Mouse (Mus musculus) thymus, adult 2 months (tissue): ENCODE data around the gene Adcy2. TPM values are rescaled to one million over a fixed set of nuclear protein-coding genes. Genes with fewer than 3 reads are reported as not detected.

Experiments used
- DNase-seq: peaks from one replicate; pipeline ENCODE4 v3.0.0; 2021
- H3K27ac ChIP-seq: fragments of 200-500 bp; 2 replicates; pipeline ENCODE4 v1.5.1; 2012; ENCODE audit warnings: low read length, control low read depth; ENCODE audit not compliant: control insufficient read depth, insufficient read depth
- H3K27me3 ChIP-seq: fragments of 200-500 bp; 2 replicates; pipeline ENCODE4 v1.6.1; 2012; ENCODE audit warnings: mild to moderate bottlenecking, low read length, moderate library complexity, mixed read lengths; ENCODE audit not compliant: control insufficient read depth, insufficient read depth
- H3K36me3 ChIP-seq: fragments of 200-500 bp; 2 replicates; pipeline ENCODE4 v1.6.1; 2012; ENCODE audit warnings: mild to moderate bottlenecking, low read length, moderate library complexity; ENCODE audit not compliant: control insufficient read depth, insufficient read depth
- H3K4me1 ChIP-seq: fragments of 200-500 bp; replicated peaks from 2 replicates; pipeline ENCODE4 v1.6.1; 2012; ENCODE audit warnings: low read length; ENCODE audit not compliant: control insufficient read depth, insufficient read depth
- H3K4me3 ChIP-seq: fragments of 200-500 bp; 2 replicates; pipeline ENCODE4 v1.5.1; 2012; ENCODE audit warnings: mild to moderate bottlenecking, low read length, control low read depth, moderate library complexity; ENCODE audit not compliant: control insufficient read depth, insufficient read depth
- CTCF ChIP-seq: fragments of 200-500 bp; IDR thresholded peaks from 2 replicates; pipeline ENCODE4 v1.5.1; 2012; ENCODE audit warnings: mild to moderate bottlenecking, control low read depth, low read length, moderate library complexity, borderline replicate concordance; ENCODE audit not compliant: control insufficient read depth, poor library complexity, insufficient read depth; ENCODE audit errors: extremely low read depth
- POLR2A ChIP-seq: fragments of 200-500 bp; IDR thresholded peaks from 2 replicates; pipeline ENCODE4 v1.6.1; 2012; ENCODE audit warnings: mild to moderate bottlenecking, low read length, control low read depth, moderate library complexity; ENCODE audit not compliant: control insufficient read depth, poor library complexity, insufficient read depth; ENCODE audit errors: extremely low read depth
- WGBS: fragments of 180-500 bp; shearing (Covaris S2); methylation state at CpG from one replicate; pipeline ENCODE4 v1.1.7; 2018; 5-methylcytosine and 5-hydroxymethylcytosine counted together
- polyA plus RNA-seq: library from polyadenylated mRNA; depleted of rRNA; stranded (reverse); fragments of >200 nt; gene quantifications from 2 replicates; pipeline ENCODE4 v1.2.3, GENCODE M21; 2012

Adcy2 gene
- polyA plus RNA-seq, 1 experiment: 0.55 TPM

DNA sequence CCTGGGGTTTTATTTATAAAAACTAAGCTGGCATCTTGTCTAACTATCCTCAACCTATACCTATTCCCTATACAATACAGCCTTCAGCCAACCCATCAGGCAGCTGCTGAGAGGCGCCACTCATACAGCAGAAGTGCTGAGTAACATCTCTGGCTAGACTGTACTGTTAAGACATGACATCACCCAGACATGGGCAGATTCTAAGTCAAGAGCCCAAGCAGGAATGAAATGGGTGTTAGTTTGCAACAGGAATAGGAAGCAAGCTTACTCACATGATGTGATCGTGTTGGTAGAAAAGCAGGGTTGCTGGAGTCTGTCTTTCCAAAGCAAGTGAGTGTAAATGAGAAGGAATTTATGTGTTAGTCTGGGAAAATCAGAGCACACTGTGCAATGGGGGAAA lies 18.3 kb downstream of the Adcy2 start:
- TF ChIP-seq CTCF (no peak), POLR2A (no peak)
- Histone ChIP-seq H3K4me1 (no peaks in the 10 kb centered on the region), H3K27ac (no peak overlapping the region), H3K4me3 (no peak overlapping the region), H3K27me3 (no peaks in the 10 kb centered on the region), H3K36me3 (no peaks in the 10 kb centered on the region)
- WGBS: 89% methylated on average over 2 of the region's 2 CpGs
- DNase-seq: no peak

DNA sequence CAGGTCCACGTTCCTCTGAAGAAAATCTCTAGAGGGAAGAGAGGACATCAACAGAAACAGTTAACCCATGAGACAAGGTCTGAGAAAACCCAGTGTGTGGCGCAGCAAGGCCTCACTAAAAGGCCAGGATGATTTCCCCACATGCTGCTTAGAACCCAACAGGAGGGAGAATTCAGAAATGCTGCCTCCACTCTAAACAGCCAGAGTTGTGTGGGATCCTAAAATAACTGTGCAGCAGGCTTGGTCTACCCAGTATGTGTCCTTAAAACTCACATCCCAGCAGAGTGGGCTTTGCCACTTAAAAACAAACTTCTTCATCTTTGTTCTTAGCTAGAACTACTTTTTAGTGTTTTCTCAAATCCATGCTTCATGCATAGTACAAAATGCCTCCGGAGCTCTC lies 26.2 kb downstream of the Adcy2 start:
- Histone ChIP-seq H3K27me3 (no peaks in the 10 kb centered on the region), H3K4me1 (no peaks in the 10 kb centered on the region), H3K36me3 (no peaks in the 10 kb centered on the region), H3K4me3 (no peak overlapping the region), H3K27ac (no peak overlapping the region)
- DNase-seq: no peak
- TF ChIP-seq CTCF (no peak), POLR2A (no peak)
- 61% methylated on average over 3 of the region's 3 CpGs for WGBS

DNA sequence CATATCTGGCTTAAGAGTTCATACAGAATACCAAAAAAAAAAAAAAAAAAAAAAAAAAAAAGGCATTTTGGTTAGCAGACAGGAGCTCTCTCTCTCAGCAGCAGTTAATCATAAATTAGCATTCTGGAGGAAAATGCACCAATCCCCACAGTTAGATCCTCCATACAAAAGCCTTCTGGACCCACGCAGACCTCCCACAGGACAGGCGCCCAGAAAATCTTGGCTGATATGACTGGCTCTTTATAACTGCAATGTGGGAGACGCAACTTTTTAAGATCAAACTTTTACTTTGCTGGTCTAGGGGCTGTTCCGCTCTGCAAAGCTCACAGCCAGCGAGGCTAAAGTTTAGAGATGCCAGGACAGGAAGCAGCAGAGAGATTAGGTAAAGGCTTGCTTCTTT lies 37.8 kb downstream of the Adcy2 start:
- Histone ChIP-seq H3K27me3 (no peaks in the 10 kb centered on the region), H3K4me3 (no peak overlapping the region), H3K36me3 (no peaks in the 10 kb centered on the region), H3K27ac (no peak overlapping the region), H3K4me1 (no peaks in the 10 kb centered on the region)
- no peak for DNase-seq
- 94% methylated on average over 5 of the region's 5 CpGs for WGBS
- TF ChIP-seq CTCF: no peak
- no peak for TF ChIP-seq POLR2A

DNA sequence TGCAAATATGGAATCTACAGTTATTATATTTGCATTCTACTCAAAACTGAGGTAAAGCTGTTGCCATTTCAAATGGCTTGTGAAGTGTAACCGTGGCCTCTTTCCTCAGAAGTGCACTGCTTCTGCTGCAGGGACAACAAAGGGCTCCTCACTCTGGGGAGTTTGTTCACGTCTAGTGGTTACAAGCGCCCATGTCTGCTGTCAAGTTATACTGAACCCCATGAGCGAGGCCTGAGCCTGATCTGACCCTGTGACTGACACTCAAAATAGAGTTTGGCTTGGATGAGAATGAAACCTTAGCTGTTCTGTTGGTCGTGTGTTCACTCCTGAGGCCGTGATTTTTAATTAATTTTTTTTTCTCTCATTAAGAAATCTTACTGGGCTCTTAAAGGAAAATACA lies 38.8 kb downstream of the Adcy2 start:
- DNase-seq: no peak
- TF ChIP-seq CTCF: no peak
- TF ChIP-seq POLR2A: no peak
- no peaks in the 10 kb centered on the region for H3K36me3 ChIP-seq
- no peak overlapping the region for H3K4me3 ChIP-seq
- no peaks in the 10 kb centered on the region for H3K4me1 ChIP-seq
- WGBS: 90% methylated on average over 6 of the region's 6 CpGs
- no peak overlapping the region for H3K27ac ChIP-seq
- H3K27me3 ChIP-seq: no peaks in the 10 kb centered on the region

DNA sequence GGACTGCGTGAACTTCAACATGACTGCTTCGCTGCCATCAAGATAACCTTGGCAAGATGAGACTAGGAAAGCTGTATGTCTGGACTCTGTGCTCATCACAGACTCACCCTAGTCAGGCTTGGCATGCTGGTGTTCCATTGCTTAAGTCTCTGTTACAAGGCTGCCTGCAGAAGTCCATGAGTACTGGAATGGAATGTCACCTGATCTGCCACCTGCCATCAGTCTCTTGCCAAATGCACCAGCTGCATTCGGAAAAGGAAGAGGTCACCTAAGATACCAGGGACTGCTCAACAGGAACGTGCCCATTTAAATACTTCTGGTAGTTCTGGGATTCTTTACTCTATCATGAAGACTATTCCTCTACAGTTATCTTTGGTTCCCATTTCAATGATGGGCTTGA lies 39.9 kb downstream of the Adcy2 start:
- no peak overlapping the region for H3K27ac ChIP-seq
- no peaks in the 10 kb centered on the region for H3K27me3 ChIP-seq
- no peak overlapping the region for H3K4me3 ChIP-seq
- DNase-seq: no peak
- no peak for TF ChIP-seq POLR2A
- WGBS: 89% methylated on average over 4 of the region's 4 CpGs
- H3K36me3 ChIP-seq: no peaks in the 10 kb centered on the region
- H3K4me1 ChIP-seq: no peaks in the 10 kb centered on the region

DNA sequence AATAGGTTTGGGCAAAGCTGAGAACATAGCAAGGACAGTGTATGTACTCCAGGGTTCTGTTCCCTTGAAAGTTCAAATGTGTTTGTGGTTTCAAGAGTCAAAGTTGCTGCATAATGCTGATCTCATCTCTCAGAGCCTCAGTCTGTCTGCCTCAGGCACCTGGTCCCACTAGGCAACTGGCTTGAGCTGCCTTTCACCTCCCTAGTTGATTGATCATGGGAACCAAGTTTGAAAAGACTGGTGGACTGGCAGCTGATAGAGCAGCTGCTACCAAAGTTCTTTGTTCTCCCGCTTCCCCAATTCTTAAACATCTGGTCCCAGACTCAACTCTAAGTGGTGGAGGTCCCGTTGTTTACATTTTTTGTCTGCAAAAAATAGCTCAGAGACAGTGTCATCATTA lies 56.6 kb downstream of the Adcy2 start:
- TF ChIP-seq CTCF (no peak), POLR2A (no peak)
- DNase-seq: no peak
- Histone ChIP-seq H3K27ac (no peak overlapping the region), H3K4me1 (no peaks in the 10 kb centered on the region), H3K36me3 (no peaks in the 10 kb centered on the region), H3K4me3 (no peak overlapping the region), H3K27me3 (no peaks in the 10 kb centered on the region)
- 55% methylated on average over 2 of the region's 2 CpGs for WGBS

DNA sequence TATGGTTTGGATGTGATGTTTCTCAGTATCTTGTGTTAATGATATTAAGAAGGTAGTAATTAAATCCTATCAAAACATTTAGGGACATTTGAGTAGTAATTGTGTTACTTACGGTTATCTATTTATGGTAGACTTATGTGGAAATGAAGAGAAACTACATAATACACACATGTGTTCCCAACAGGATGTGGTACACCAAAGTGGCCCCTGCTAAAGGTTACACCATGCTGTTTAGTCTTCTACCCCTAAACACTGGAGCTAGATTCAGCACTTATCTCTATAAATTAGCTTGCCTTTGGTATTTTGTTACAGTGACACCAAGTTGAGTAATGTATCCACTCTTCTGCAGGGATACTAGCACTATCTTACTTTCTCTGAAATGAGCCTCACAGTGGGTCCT lies 57.9 kb downstream of the Adcy2 start:
- H3K4me3 ChIP-seq: no peak overlapping the region
- no peak overlapping the region for H3K27ac ChIP-seq
- no peaks in the 10 kb centered on the region for H3K4me1 ChIP-seq
- 43% methylated on average over 1 of the region's 1 CpGs for WGBS
- DNase-seq: no peak
- TF ChIP-seq CTCF: no peak
- no peak for TF ChIP-seq POLR2A
- H3K27me3 ChIP-seq: no peaks in the 10 kb centered on the region
- H3K36me3 ChIP-seq: no peaks in the 10 kb centered on the region

DNA sequence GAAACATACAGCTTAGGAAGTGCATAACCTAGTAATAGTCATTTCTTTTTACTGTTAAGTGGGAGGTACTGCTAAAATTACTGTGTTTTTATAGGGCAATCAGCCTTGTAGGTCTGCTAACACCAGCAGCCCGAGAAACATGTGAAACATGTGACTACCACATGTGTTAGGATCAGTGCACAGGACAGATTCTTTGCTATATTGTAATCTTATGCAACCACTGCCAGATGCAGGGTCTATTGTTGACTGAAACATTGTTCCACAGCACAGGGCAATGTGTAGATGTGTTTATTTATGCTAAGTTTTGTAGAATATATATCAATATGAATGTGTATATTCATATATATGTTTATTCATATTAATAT lies 67.1 kb downstream of the Adcy2 start:
- H3K4me3 ChIP-seq: no peak overlapping the region
- no peak for TF ChIP-seq POLR2A
- TF ChIP-seq CTCF: no peak
- H3K36me3 ChIP-seq: no peaks in the 10 kb centered on the region
- H3K4me1 ChIP-seq: peaks cover 3% of the 10 kb centered on the region
- H3K27ac ChIP-seq: no peak overlapping the region
- no peak for DNase-seq
- WGBS: 81% methylated on average over 1 of the region's 1 CpGs
- H3K27me3 ChIP-seq: no peaks in the 10 kb centered on the region
